In genomic region chr3:75141876-75142275, GRCm38 (mm10) we compare ENCODE assay signal across 29 mouse cellular contexts. TPM values are rescaled to one million over a fixed set of nuclear protein-coding genes. Genes with fewer than 3 reads are reported as not detected.
DNase-seq lines count a peak whose midpoint lies in the region; ATAC-seq lines count a peak whose summit lies in the region.
"Had no signal": no experiment of that assay in that cellular context is flagged by ENCODE, and none has a peak within 500 bp of the region (broad histone marks: within the 10 kb centered on the region; RNA-seq: fewer than 3 reads in every experiment).

No protein-coding gene starts in this region.

- no peak overlapping the region for H3K4me3 ChIP-seq in forebrain, embryonic 12.5 days (replicated peaks)
- H3K4me3 ChIP-seq in forebrain, embryonic 10.5 days: no peak overlapping the region
- H3K4me3 ChIP-seq in midbrain, embryonic 15.5 days: no peak overlapping the region
- H3K4me3 ChIP-seq in midbrain, embryonic 10.5 days: no peak overlapping the region
- no peak overlapping the region for H3K4me3 ChIP-seq in forebrain, embryonic 15.5 days
- H3K4me3 ChIP-seq: embryonic facial prominence, embryonic 13.5 days; hindbrain, embryonic 10.5 days; limb, embryonic 13.5 days; liver, embryonic 12.5 days had no signal

- H3K27me3 ChIP-seq in forebrain, embryonic 12.5 days: no peaks in the 10 kb centered on the region
- no peaks in the 10 kb centered on the region for H3K27me3 ChIP-seq in forebrain, embryonic 10.5 days (ENCODE audit: poor library complexity, severe bottlenecking)
- no peaks in the 10 kb centered on the region for H3K27me3 ChIP-seq in midbrain, embryonic 15.5 days (replicated peaks)
- no peaks in the 10 kb centered on the region for H3K27me3 ChIP-seq in midbrain, embryonic 10.5 days (ENCODE audit: low read depth, poor library complexity, severe bottlenecking)
- no peaks in the 10 kb centered on the region for H3K27me3 ChIP-seq in forebrain, embryonic 15.5 days
- H3K27me3 ChIP-seq: limb, embryonic 13.5 days; liver, embryonic 12.5 days had no signal

- peak; percentile 57 for ATAC-seq in forebrain, embryonic 12.5 days (ENCODE audit: low FRiP score)
- 0 out of 2 replicates have a peak, but pooled peaks have one; percentile 42 for ATAC-seq in midbrain, embryonic 15.5 days (replicated peaks)
- ATAC-seq in forebrain, embryonic 15.5 days (replicated peaks): peak; percentile 57
- ATAC-seq in megakaryocyte, adult 5-6 weeks (ENCODE audit: poor library complexity, severe bottlenecking): no peak
- ATAC-seq: inflammation-experienced regulatory T-cells, adult 6 months; liver, embryonic 12.5 days; Patski had no signal

- H3K4me1 ChIP-seq in forebrain, embryonic 12.5 days: no peaks in the 10 kb centered on the region; the same call in 1 of the 2 replicates
- peaks cover 4% of the 10 kb centered on the region; the same call in 1 of the 2 replicates for H3K4me1 ChIP-seq in forebrain, embryonic 10.5 days
- H3K4me1 ChIP-seq in midbrain, embryonic 15.5 days: no peaks in the 10 kb centered on the region
- no peaks in the 10 kb centered on the region for H3K4me1 ChIP-seq in midbrain, embryonic 10.5 days
- no peaks in the 10 kb centered on the region for H3K4me1 ChIP-seq in forebrain, embryonic 15.5 days
- H3K4me1 ChIP-seq: embryonic facial prominence, embryonic 13.5 days; hindbrain, embryonic 10.5 days; limb, embryonic 13.5 days; liver, embryonic 12.5 days had no signal

- no peak overlapping the region for H3K9ac ChIP-seq in forebrain, embryonic 12.5 days
- H3K9ac ChIP-seq in midbrain, embryonic 15.5 days: no peak overlapping the region
- no peak overlapping the region for H3K9ac ChIP-seq in forebrain, embryonic 15.5 days (replicated peaks)
- H3K9ac ChIP-seq: embryonic facial prominence, embryonic 13.5 days; limb, embryonic 13.5 days; liver, embryonic 12.5 days had no signal

- H3K36me3 ChIP-seq in forebrain, embryonic 12.5 days (replicated peaks): no peaks in the 10 kb centered on the region
- no peaks in the 10 kb centered on the region for H3K36me3 ChIP-seq in forebrain, embryonic 10.5 days (replicated peaks)
- H3K36me3 ChIP-seq in midbrain, embryonic 15.5 days (replicated peaks): no peaks in the 10 kb centered on the region
- no peaks in the 10 kb centered on the region for H3K36me3 ChIP-seq in midbrain, embryonic 10.5 days
- no peaks in the 10 kb centered on the region for H3K36me3 ChIP-seq in forebrain, embryonic 15.5 days
- H3K36me3 ChIP-seq: embryonic facial prominence, embryonic 13.5 days; hindbrain, embryonic 10.5 days; limb, embryonic 13.5 days; liver, embryonic 12.5 days had no signal

- intact Hi-C loops in heart, postnatal 14 days (cut with DNase I): no loop called here

- no peak for DNase-seq in forebrain, embryonic 10.5 days (ENCODE audit: extremely low spot score, low spot score)
- no peak for DNase-seq in midbrain, embryonic 10.5 days (ENCODE audit: low spot score)
- no peak for DNase-seq in heart, postnatal 14 days
- DNase-seq: adrenal gland, adult 2 months; cerebellum, adult 18-20 months; cerebellum, postnatal 14 days; gastrocnemius, postnatal 10 days; kidney, adult 18-20 months; kidney, postnatal 4 days; layer of hippocampus, adult 9-11 months; lung, adult 18-20 months; lung, postnatal 10 days had no signal

- no peaks in the 10 kb centered on the region for H3K9me3 ChIP-seq in forebrain, embryonic 12.5 days
- no peaks in the 10 kb centered on the region for H3K9me3 ChIP-seq in forebrain, embryonic 10.5 days
- H3K9me3 ChIP-seq in midbrain, embryonic 15.5 days: no peaks in the 10 kb centered on the region
- no peaks in the 10 kb centered on the region for H3K9me3 ChIP-seq in midbrain, embryonic 10.5 days (replicated peaks)
- H3K9me3 ChIP-seq in forebrain, embryonic 15.5 days: no peaks in the 10 kb centered on the region
- H3K9me3 ChIP-seq: embryonic facial prominence, embryonic 13.5 days; hindbrain, embryonic 10.5 days; limb, embryonic 13.5 days; liver, embryonic 12.5 days had no signal

- WGBS in forebrain, embryonic 12.5 days: 9% methylated on average over 3 of the region's 3 CpGs
- 42% methylated on average over 3 of the region's 3 CpGs for WGBS in forebrain, embryonic 10.5 days
- 38% methylated on average over 3 of the region's 3 CpGs for WGBS in midbrain, embryonic 15.5 days
- 79% methylated on average over 3 of the region's 3 CpGs for WGBS in midbrain, embryonic 10.5 days
- 8% methylated on average over 3 of the region's 3 CpGs for WGBS in forebrain, embryonic 15.5 days

- H3K27ac ChIP-seq in forebrain, embryonic 12.5 days: no peak overlapping the region
- H3K27ac ChIP-seq in forebrain, embryonic 10.5 days: no peak overlapping the region
- H3K27ac ChIP-seq in midbrain, embryonic 15.5 days: no peak overlapping the region
- H3K27ac ChIP-seq in midbrain, embryonic 10.5 days (replicated peaks): no peak overlapping the region
- no peak overlapping the region for H3K27ac ChIP-seq in forebrain, embryonic 15.5 days (replicated peaks)
- H3K27ac ChIP-seq: embryonic facial prominence, embryonic 13.5 days; hindbrain, embryonic 10.5 days; limb, embryonic 13.5 days; liver, embryonic 12.5 days had no signal

- no peak overlapping the region for H3K4me2 ChIP-seq in forebrain, embryonic 12.5 days
- H3K4me2 ChIP-seq in midbrain, embryonic 15.5 days: no peak overlapping the region
- H3K4me2 ChIP-seq in forebrain, embryonic 15.5 days (replicated peaks): no peak overlapping the region
- H3K4me2 ChIP-seq: embryonic facial prominence, embryonic 13.5 days; heart, embryonic 11.5 days; limb, embryonic 13.5 days; liver, embryonic 12.5 days had no signal

RNA-seq across cellular contexts. Expression of gene Zbbx, which starts 23.0 kb away (rescaled TPM):
- 0.41 and 0.47 TPM in 2 replicates for polyA plus RNA-seq in forebrain, embryonic 12.5 days (2016; fragmentation: Nextera tagmentation; extraction: Ambion mirVana)
- 0.07 and 0.17 TPM in 2 replicates for polyA plus RNA-seq in forebrain, embryonic 10.5 days (2016; fragmentation: Nextera tagmentation; extraction: Ambion mirVana)
- polyA plus RNA-seq in midbrain, embryonic 15.5 days (2015; fragmentation: Nextera tagmentation; extraction: Ambion mirVana): 0.68 and 0.85 TPM in 2 replicates
- polyA plus RNA-seq in midbrain, embryonic 10.5 days (2016; fragmentation: Nextera tagmentation; extraction: Ambion mirVana): not detected in 2 replicates
- 0.80 and 0.85 TPM in 2 replicates for polyA plus RNA-seq in forebrain, embryonic 15.5 days (2015; fragmentation: Nextera tagmentation; extraction: Ambion mirVana)
- not detected in 2 replicates for total RNA-seq in megakaryocyte, adult 5-6 weeks (2015)
- not detected in 2 replicates for total RNA-seq in megakaryocyte, adult 5-6 weeks (2017)
- total RNA-seq in heart, postnatal 14 days (2021): under 1 TPM in 1 of 2 experiments, not detected in 1; 0.14 TPM
- total RNA-seq: adrenal gland, adult 2 months; adrenal gland, postnatal 4 days; gastrocnemius, postnatal 10 days; granulocyte monocyte progenitor cell, adult 5-6 weeks had no signal
- polyA plus RNA-seq: adrenal gland, adult 2 months; heart, embryonic 11.5 days; heart, postnatal 0 days; kidney, embryonic 16.5 days; limb, embryonic 13.5 days; liver, embryonic 12.5 days; neural tube, embryonic 11.5 days; Patski; thymus, postnatal 0 days had no signal
